Mouse (Mus musculus) embryonic facial prominence, embryonic 10.5 days (tissue): ENCODE results near the gene Cypt2. TPM values are rescaled to one million over a fixed set of nuclear protein-coding genes. Genes with fewer than 3 reads are reported as not detected.
"Not testable (repeated sequence)": the region's sequence is repeated elsewhere in the genome, so short reads cannot be mapped to it uniquely, and the experiment has no call there.

ENCODE experiments used
- DNase-seq: peaks from one replicate; pipeline ENCODE4 v3.0.0-alpha.2; 2017; ENCODE audit warnings: low spot score
- H3K27ac ChIP-seq: fragments of 300-500 bp; sonication (generic); replicated peaks from 2 replicates; pipeline ENCODE4 v1.5.1; 2016; ENCODE audit warnings: mild to moderate bottlenecking
- H3K27me3 ChIP-seq: fragments of 300-500 bp; sonication (generic); replicated peaks from 2 replicates; pipeline ENCODE4 v1.6.1; 2016; ENCODE audit warnings: low read depth, mild to moderate bottlenecking; ENCODE audit not compliant: poor library complexity, severe bottlenecking
- H3K36me3 ChIP-seq: fragments of 300-500 bp; sonication (generic); replicated peaks from 2 replicates; pipeline ENCODE4 v1.6.1; 2016; ENCODE audit warnings: mild to moderate bottlenecking, moderate library complexity
- H3K4me1 ChIP-seq: fragments of 300-500 bp; sonication (generic); 2 replicates; pipeline ENCODE4 v1.6.1; 2016
- H3K4me3 ChIP-seq: fragments of 300-500 bp; sonication (generic); 2 replicates; pipeline ENCODE4 v1.5.1; 2016; ENCODE audit warnings: mild to moderate bottlenecking, moderate library complexity
- H3K9me3 ChIP-seq: fragments of 300-500 bp; sonication (generic); 2 replicates; pipeline ENCODE4 v1.6.1; 2016; ENCODE audit warnings: mild to moderate bottlenecking
- WGBS: fragments of 180-500 bp; shearing (Covaris S2); methylation state at CpG from one replicate; pipeline ENCODE4 v1.1.7; 2016; 5-methylcytosine and 5-hydroxymethylcytosine counted together
- polyA plus RNA-seq: library from polyadenylated mRNA; unstranded; fragments of >200 nt; fragmentation: Nextera tagmentation; extraction: Ambion mirVana; gene quantifications from 2 replicates; pipeline ENCODE4 v1.2.1, GENCODE M21; 2016

The Cypt2 gene
- not detected in 2 replicates for polyA plus RNA-seq

- 89% methylated on average over 4 of the region's 4 CpGs for WGBS
- not testable (repeated sequence) for DNase-seq
These were observed at the start of gene Cypt2 for GRCm38 (mm10) chrX:105499472-105499871. Gene Cypt2 (plus strand): TSS chrX:105499772.

GRCm38 (mm10) chrX:105546234-105546633, 46.7 kb downstream of the Cypt2 start:
- Histone ChIP-seq H3K4me1 (no peaks in the 10 kb centered on the region), H3K27me3 (0 out of 2 replicates have a peak, but pooled peaks cover 28% of the 10 kb centered on the region), H3K27ac (no peak overlapping the region), H3K9me3 (no peaks in the 10 kb centered on the region), H3K4me3 (no peak overlapping the region), H3K36me3 (no peaks in the 10 kb centered on the region)
- DNase-seq, result no peak
- WGBS, result 83% methylated on average over 6 of the region's 6 CpGs

More at GRCm38 (mm10) chrX:105499472-105499871, at the start of gene Cypt2:
- H3K36me3 ChIP-seq, H3K4me3 ChIP-seq, H3K9me3 ChIP-seq, H3K4me1 ChIP-seq, H3K27ac ChIP-seq: not testable (repeated sequence)
- H3K27me3 ChIP-seq, result peaks cover 29% of the 10 kb centered on the region
